Mouse (Mus musculus): ENCODE results near the gene Fam149b.

- TF ChIP-seq CTCF (IDR thresholded peaks at IDR 0.05; ENCODE audit: low read depth, low read length) = no peak
- no peak for TF ChIP-seq POLR2A (IDR thresholded peaks at IDR 0.05; ENCODE audit: borderline replicate concordance, low read depth, low read length)
These were observed 23.9 kb downstream of the Fam149b start for GRCm38 (mm10) chr14:20371854-20372253.

Measured in bone marrow macrophage, adult 2 months (primary cell).